Mouse (Mus musculus) effector memory CD4-positive, alpha-beta T cell, adult 7 months (primary cell): ENCODE measurements around the gene Ngb. TPM values are rescaled to one million over a fixed set of nuclear protein-coding genes. Genes with fewer than 3 reads are reported as not detected.

Experiments
- polyA plus RNA-seq: library from polyadenylated mRNA; unstranded; fragments of 100-300 nt; shearing (Covaris generic); gene quantifications from one replicate; pipeline ENCODE4 v1.2.1, GENCODE M21; 2017

The Ngb gene
- not detected for polyA plus RNA-seq

GRCm38 (mm10) chr12:87102165-87102631 is at the start of gene Ngb:
Gene Ngb, minus strand, starts transcription at chr12:87102539.

GRCm38 (mm10) chr12:87147395-87148089 is 45.2 kb upstream of the Ngb start, which contains the start of gene Pomt2:
Gene Pomt2, minus strand, starts transcription at chr12:87147968.

GRCm38 (mm10) chr12:87146966-87147365 is 44.6 kb upstream of the Ngb start, which contains the start of gene Gstz1:
Gene Gstz1, plus strand, starts transcription at chr12:87147165.

Other genes with a start within 250 kb of the Ngb start
- 101 TPM for gene Irf2bpl, start 217.7 kb downstream of the Ngb start, polyA plus RNA-seq
- gene Cipc, start 155.5 kb downstream of the Ngb start, polyA plus RNA-seq: 81.2 TPM
- gene Zdhhc22, start 112.1 kb downstream of the Ngb start, polyA plus RNA-seq: 0.79 TPM
- 0.29 TPM for gene Tmem63c, start 81.2 kb downstream of the Ngb start, polyA plus RNA-seq
- 7.7 TPM for gene Gstz1, start 44.6 kb upstream of the Ngb start, polyA plus RNA-seq
- gene Pomt2, start 45.4 kb upstream of the Ngb start, polyA plus RNA-seq: 4.3 TPM
- gene Samd15, start 97.2 kb upstream of the Ngb start, polyA plus RNA-seq: 2.4 TPM
- gene Tmed8, start 97.9 kb upstream of the Ngb start, polyA plus RNA-seq: 7.9 TPM
- gene Noxred1, start 136.2 kb upstream of the Ngb start, polyA plus RNA-seq: 0.45 TPM
- 19.8 TPM for gene Vipas39, start 163.7 kb upstream of the Ngb start, polyA plus RNA-seq
- gene Ahsa1, start 163.9 kb upstream of the Ngb start, polyA plus RNA-seq: 153 TPM
- not detected for gene Ism2, start 197.2 kb upstream of the Ngb start, polyA plus RNA-seq